Mouse (Mus musculus) myocyte (in vitro differentiated cells): Measurements from ENCODE around the gene Dlgap1.

Experiments
- CEBPB ChIP-seq: IDR thresholded peaks from 2 replicates; pipeline ENCODE4 v1.6.1; 2011; ENCODE audit warnings: mild to moderate bottlenecking, moderate library complexity; ENCODE audit not compliant: poor library complexity, insufficient read depth, severe bottlenecking
- MAX ChIP-seq: IDR thresholded peaks from one replicate; pipeline ENCODE4 v1.6.1; 2011; ENCODE audit warnings: low read depth, mild to moderate bottlenecking, control low read depth
- MYOG ChIP-seq, 3 experiments: IDR thresholded peaks; one replicate each; pipeline ENCODE4 v1.6.1; 2011; ENCODE audit warnings: control low read depth in 2 of 3, low read depth in 2 of 3, mild to moderate bottlenecking in 2 of 3; ENCODE audit not compliant: insufficient read length in 2 of 3, control insufficient read depth in 1 of 3, insufficient read depth in 1 of 3
- POLR2A ChIP-seq: IDR thresholded peaks from one replicate; pipeline ENCODE4 v1.6.1; 2011; ENCODE audit warnings: low read depth, mild to moderate bottlenecking, control low read depth, moderate library complexity; ENCODE audit not compliant: insufficient read length
- POLR2AphosphoS2 ChIP-seq: IDR thresholded peaks from one replicate; pipeline ENCODE4 v1.6.1; 2011; ENCODE audit warnings: low read depth, control low read depth; ENCODE audit not compliant: insufficient read length
- TCF12 ChIP-seq: IDR thresholded peaks from one replicate; pipeline ENCODE4 v1.6.1; 2011; ENCODE audit warnings: mild to moderate bottlenecking, control low read depth; ENCODE audit not compliant: poor library complexity, insufficient read depth, severe bottlenecking
- USF1 ChIP-seq: IDR thresholded peaks from one replicate; pipeline ENCODE4 v1.6.1; 2011; ENCODE audit warnings: low read depth, mild to moderate bottlenecking, control low read depth, moderate library complexity

DNA sequence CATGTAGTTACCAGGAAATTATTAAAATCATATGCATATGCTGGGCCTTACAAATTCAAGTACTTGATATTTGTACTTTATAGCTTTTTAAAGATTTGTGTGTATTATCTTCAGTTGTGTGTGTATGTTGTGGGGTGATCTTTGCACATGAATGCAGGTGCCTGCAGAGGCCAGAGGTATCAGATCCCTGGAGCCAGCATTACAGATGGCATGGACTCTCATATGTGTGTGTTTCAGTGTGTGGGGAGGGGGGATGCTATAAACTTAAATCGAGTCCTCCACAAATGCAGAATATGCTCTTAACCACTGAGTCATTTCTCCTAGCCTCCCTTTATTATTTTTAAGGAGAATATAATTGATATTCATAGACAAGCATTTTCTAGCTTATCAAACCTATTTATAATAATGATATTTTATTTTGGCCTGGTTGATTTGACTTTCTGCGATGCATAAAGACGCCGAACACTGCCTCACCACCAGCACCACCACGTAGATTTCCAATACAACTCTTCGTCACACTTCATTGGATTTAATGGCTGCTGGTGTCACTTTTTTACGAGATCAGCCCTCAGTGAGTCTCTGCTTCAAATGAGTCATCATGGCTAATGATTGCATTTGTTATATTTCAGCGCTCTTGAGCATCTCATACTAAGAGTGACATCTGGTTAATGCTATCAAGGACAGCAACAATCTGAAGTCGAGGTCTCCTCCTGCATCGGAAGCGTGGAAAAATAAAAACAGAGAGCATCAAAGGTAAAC, 338.7 kb downstream of the Dlgap1 start:
- no peak for TF ChIP-seq CEBPB
- no peak for TF ChIP-seq POLR2AphosphoS2
- no peak for TF ChIP-seq USF1
- TF ChIP-seq MYOG (IDR thresholded peaks at IDR 0.05; ENCODE audit: control insufficient read depth in 1 of 3, insufficient read depth in 1 of 3, insufficient read length in 2 of 3, low read depth in 2 of 3) = no peak
- TF ChIP-seq POLR2A = no peak
- no peak for TF ChIP-seq TCF12
- TF ChIP-seq MAX = no peak
